Mouse (Mus musculus): ENCODE measurements around the gene Tfpi.
"Not testable (repeated sequence)": the region's sequence is repeated elsewhere in the genome, so short reads cannot be mapped to it uniquely, and the experiment has no call there.

Gene Tfpi

DNA sequence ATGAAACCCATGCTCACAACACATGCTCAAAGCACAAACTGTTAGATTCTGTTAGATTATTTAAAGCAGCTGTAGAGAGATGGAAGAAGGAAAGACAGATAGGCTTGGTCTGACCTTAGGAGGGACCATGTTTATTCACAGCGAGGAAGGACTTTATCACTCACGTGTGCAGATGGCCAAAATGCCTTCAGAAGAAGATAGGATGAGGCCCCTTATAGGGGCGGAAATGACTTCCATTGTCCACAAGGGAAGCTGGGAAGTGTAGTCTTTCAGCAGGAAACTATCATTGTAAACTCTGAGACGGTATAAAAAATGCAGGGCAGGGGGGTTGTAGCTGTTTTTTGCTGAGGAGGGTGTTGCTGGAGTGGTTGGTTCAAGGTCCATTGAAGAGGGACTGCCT, at the start of gene Tfpi:
Gene Tfpi, minus strand, starts transcription at position 199 of the 400 bp plus-strand sequence.
- in situ Hi-C loops (cut with MseI, MboI) = no loop called here

DNA sequence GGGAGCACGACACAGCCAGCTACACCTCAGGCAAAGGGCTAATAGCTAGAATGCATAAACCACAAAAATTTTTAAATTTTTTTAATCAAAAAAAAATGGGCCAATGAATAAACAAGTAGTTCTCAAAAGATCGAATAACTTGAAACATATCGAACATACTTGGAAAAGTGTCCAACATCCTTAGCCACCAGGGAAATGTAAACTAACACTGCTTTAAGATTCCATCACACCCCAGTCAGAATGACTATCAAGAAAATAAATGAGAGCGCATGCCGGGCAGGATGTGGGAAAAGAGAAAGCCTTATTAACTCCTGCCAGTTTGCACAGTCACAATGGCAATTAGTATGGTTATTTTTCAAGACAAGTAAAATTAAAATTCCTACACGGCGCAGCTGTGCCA, 49.6 kb upstream of the Tfpi start:
- in situ Hi-C loops (cut with MseI, MboI) = no loop called here

DNA sequence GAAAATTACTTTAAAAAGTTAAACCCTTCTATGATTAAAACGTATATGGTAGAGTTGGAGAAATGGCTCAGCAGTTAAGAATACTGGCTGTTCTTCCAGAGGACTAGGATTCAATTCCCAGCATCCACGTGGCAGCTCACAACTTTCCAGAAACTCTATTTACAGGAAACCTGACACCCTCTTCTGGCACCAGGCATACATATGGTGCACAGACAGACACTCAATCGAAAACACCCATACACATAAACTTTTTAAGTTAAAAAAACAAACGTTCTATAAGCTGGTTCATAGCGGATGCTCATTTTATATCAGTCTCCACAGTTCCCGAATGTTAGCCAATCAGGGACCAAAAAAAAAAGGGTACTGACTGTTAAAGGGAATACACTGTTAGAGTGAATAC, 49.2 kb upstream of the Tfpi start:
- in situ Hi-C loops (cut with MseI, MboI) = no loop called here

GRCm38 (mm10) chr2:84525047-84525446, 48.5 kb upstream of the Tfpi start:
- in situ Hi-C loops (cut with MseI, MboI) = no loop called here

GRCm38 (mm10) chr2:84523994-84524393, 47.4 kb upstream of the Tfpi start:
- in situ Hi-C loops (cut with MseI, MboI) = no loop called here

DNA sequence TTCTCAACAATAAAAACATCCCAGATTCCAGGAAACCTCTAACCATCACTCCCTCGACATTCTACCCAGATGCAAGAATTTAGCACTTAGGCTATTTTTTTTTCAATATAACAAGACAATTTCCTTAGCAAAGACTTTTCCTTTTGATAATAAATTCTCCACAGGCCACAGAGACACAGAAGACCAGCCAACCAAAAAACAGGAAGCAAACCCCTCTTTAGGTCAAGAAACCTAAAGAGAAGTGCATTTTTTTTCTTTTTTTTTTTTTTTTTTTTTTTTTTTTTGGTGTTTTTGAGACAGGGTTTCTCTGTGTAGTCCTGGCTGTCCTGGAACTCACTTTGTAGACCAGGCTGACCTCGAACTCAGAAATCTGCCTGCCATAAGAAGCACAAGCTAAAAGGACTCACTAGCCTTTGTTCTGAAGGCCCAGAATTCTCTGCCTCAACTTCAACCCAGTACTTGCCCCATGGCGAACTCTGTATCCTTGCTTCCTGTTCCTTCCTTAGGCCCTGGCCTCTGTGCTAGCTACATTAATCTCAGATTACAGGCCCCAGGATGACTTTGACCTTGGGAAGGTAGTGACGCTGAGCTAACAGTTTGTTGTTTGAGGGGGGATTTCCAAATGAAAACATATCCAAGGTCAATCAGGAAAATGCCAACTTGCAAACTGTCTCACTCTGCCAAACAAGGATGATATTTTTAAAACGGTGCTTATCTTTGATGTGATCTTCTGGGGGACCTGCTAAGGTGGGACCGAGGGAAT, 46.7 kb upstream of the Tfpi start:
- in situ Hi-C loops (cut with MseI, MboI) = no loop called here

DNA sequence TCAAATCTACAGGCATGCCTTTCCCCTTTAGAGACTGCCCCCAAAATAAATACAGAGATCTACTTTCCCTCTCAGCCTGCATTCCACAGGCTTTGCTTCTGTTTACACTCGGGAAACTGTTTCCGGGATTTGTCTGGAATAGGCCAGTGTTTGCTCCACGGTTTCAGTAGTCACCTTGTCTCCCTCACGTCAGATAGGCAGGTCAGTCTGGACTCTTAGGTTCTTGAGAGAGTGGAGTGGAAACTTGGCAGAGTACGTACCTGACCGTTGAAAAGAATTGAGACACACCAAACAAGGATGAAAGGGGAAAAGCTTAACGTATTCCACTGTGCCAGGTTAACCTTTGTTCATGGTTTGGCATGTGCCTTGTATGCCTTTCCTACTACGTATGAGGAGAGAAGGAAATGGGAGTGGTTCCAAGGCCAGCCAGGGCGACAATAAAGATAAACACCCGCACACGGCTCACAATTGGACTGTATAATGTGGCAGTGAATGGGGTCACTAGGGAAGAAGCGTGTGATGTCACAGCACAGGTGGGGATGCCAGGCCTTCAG, 43.0 kb upstream of the Tfpi start:
- in situ Hi-C loops (cut with MseI, MboI) = no loop called here

- in situ Hi-C loops (cut with MseI, MboI) = no loop called here
These were observed 42.2 kb upstream of the Tfpi start for GRCm38 (mm10) chr2:84518767-84519166.

DNA sequence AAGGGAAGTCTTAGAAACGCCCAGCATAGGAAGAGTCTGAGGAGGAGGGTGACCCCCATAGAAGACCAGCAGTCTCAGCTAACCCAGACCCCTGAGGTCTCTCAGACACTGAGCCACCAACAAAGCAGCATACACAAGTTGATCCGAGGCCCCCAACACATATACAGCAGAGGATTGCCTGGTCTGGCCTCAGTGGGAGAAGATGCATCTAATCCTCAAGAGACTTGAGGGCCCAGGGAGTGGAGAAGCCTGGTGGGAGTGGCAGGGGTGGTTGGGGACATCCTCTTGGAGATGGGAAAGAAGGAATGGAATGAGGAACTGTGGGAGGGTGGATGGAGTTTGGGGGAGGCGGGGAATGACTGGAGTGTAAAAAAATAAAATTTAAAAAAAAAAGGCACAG, 36.7 kb upstream of the Tfpi start:
- in situ Hi-C loops (cut with MseI, MboI) = no loop called here

GRCm38 (mm10) chr2:84511508-84511907, 34.9 kb upstream of the Tfpi start:
- in situ Hi-C loops (cut with MseI, MboI) = no loop called here

- in situ Hi-C loops (cut with MseI, MboI) = no loop called here
These were observed 34.5 kb upstream of the Tfpi start for GRCm38 (mm10) chr2:84511036-84511435.

DNA sequence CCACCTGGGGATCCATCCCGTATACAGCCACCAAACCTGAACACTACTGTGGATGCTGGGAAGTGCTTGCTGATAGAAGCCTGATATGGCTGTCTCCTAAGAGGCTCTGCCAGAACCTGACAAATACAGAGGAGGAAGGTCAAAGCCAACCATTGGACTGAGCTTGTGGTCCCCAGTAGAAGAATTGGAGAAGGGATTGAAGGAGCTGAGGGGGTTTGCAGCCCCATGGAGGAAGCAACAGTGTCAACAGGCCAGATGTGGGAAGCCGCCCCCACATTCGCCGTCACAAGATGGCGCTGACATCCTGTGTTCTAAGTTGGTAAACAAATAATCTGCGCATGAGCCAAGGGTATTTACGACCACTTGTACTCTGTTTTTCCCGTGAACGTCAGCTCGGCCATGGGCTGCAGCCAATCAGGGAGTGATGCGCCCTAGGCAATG, 28.4 kb upstream of the Tfpi start:
- in situ Hi-C loops (cut with MseI, MboI) = not testable (repeated sequence)

DNA sequence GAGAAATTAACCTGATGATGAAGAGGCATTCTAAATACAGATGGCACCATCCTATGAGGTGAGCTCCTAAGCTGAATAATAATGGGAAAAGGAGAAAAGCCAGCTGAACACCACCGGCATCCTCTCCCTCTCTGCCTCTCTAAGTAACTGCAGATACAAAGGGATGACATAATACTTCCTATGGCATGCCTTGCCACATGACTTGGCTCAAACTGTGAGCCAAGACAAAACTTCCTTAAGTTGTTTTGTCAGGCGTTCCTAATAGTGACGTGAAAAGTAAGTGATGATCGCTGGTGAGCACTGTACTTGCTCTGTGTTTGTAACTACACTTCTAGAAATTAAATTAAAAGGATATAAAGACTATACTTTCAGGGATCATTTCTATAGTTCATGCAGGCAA, 27.7 kb upstream of the Tfpi start:
- in situ Hi-C loops (cut with MseI, MboI) = no loop called here

DNA sequence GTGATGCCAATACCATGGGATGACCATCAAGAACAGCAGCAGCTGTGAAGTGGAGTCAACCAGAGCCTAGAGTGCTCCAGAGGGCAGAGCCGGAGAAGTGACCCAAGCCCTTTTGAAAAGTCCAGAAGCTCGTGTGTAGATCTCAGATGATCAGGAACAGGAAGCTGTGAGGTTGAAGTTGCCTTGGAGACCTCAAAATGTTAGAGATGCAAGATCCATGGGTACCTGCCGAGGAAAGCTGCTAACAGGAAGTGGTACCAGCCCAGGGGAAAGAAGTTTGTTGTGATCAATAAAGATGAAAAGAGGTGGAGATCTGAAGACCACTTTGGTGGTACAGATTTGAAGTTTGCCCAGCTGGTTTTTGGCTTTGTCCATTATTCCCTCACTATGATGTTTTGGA, 22.3 kb upstream of the Tfpi start:
- in situ Hi-C loops (cut with MseI, MboI) = no loop called here

- in situ Hi-C loops (cut with MseI, MboI) = no loop called here
These were observed 18.5 kb upstream of the Tfpi start for GRCm38 (mm10) chr2:84495108-84495507.

- in situ Hi-C loops (cut with MseI, MboI) = no loop called here
These were observed 17.1 kb upstream of the Tfpi start for GRCm38 (mm10) chr2:84493626-84494025.

DNA sequence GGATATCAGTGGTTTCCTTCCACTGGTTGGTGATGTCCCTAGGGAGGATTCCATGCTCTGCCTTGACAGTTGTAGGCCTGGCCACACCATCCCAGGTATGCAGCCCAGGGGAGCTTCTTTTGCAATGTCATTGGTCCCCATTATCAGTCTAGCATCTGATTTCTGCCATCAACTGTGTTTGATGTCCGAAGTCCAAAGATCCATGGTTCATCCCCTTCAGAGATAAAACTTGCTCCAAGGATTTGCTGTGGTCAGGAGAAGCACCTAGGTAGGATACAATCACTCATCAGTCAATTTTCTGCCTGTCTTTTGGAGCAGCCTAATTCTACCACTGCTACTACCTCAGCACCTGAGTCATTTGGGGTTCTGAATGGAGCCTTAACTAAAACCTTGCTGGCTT, 15.1 kb upstream of the Tfpi start:
- in situ Hi-C loops (cut with MseI, MboI) = no loop called here

GRCm38 (mm10) chr2:84487705-84488291, 11.2 kb upstream of the Tfpi start:
- in situ Hi-C loops (cut with MseI, MboI) = no loop called here

GRCm38 (mm10) chr2:84481863-84482262, 5.3 kb upstream of the Tfpi start:
- in situ Hi-C loops (cut with MseI, MboI) = no loop called here

GRCm38 (mm10) chr2:84479036-84479435, 2.5 kb upstream of the Tfpi start:
- in situ Hi-C loops (cut with MseI, MboI) = no loop called here

DNA sequence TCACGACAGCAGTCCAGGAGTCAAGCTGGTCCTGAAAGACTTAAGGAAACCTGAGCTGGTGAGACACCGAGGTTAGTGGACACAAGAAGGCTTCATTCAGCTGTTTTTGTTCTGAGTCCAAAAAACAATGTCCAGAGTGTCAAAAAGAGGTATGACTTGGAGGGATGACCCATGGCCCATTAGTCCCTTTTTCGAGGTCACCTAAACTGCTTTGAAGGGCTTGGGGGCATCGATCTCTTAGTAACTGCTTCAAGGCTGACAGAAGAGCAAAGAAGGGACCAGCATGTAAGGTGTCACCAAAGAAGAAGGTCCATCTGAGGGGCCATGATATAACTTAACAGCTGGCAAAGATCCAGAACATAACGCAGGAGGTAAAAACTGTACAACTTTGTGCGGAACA, 1.2 kb upstream of the Tfpi start:
- in situ Hi-C loops (cut with MseI, MboI) = no loop called here

DNA sequence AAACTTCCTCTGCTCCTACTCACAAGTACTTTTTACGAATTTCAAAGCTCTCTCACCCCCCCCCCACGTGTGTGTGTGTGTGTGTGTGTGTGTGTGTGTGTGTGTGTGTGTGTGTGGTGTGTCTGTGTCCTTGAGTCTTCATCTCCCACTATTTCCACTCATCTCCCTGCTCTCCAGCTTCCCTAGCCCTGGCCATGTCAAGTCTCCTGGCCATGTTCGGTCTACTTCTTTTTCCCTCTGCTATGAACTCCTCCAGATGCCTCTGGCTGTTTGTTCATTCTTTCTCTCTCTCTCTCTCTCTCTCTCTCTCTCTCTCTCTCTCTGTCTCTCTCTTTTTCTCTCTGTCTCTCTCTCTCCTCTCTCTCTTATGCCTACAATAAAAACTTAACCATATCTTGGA, 444 bp downstream of the Tfpi start:
- in situ Hi-C loops (cut with MseI, MboI) = no loop called here

- in situ Hi-C loops (cut with MseI, MboI) = no loop called here
These were observed 974 bp downstream of the Tfpi start for GRCm38 (mm10) chr2:84475601-84476000.
